Mouse (Mus musculus): ENCODE results near the gene Tnfsf13.

The Tnfsf13 gene

GRCm38 (mm10) chr11:69653399-69653798, 32.2 kb downstream of the Tnfsf13 start:
- no peak for DNase-seq (ENCODE audit: low spot score)

GRCm38 (mm10) chr11:69645860-69646259, 39.7 kb downstream of the Tnfsf13 start:
- no peak for DNase-seq (ENCODE audit: low spot score)

GRCm38 (mm10) chr11:69635471-69635870, 50.1 kb downstream of the Tnfsf13 start:
- DNase-seq (ENCODE audit: low spot score) = no peak

- DNase-seq (ENCODE audit: low spot score) = no peak
These were observed 52.3 kb downstream of the Tnfsf13 start for GRCm38 (mm10) chr11:69633128-69633866.

All from layer of hippocampus, adult 9-10 months (tissue).